Mouse (Mus musculus): Measurements from ENCODE around the gene Rprd1b.

- TF ChIP-seq FLI1 (IDR thresholded peaks at IDR 0.05; ENCODE audit: low read length) (no peak), GATA1 (IDR thresholded peaks at IDR 0.05; ENCODE audit: borderline replicate concordance, low read length) (no peak)
Measured at GRCm38 (mm10) chr2:158109516-158109915, 81.2 kb downstream of the Rprd1b start.
